Mouse (Mus musculus): ENCODE data around the gene Btbd35f28.
"Not testable (repeated sequence)": the region's sequence is repeated elsewhere in the genome, so short reads cannot be mapped to it uniquely, and the experiment has no call there.

Btbd35f28 gene

GRCm38 (mm10) chrX:4196276-4196675 lies at the start of gene Btbd35f28:
Btbd35f28 (plus strand) TSS chrX:4196576.
- DNase-seq (ENCODE audit: low read depth in 1 of 2, low spot score in 2 of 2), result not testable (repeated sequence)

Data from monocyte, adult 2 months (primary cell).